Mouse (Mus musculus): ENCODE results near the gene Slc38a2.

- no peak for TF ChIP-seq CTCF (IDR thresholded peaks at IDR 0.05; ENCODE audit: low read depth, low read length)
- TF ChIP-seq POLR2A (IDR thresholded peaks at IDR 0.05; ENCODE audit: insufficient read depth, low read length) = no peak
Measured at GRCm38 (mm10) chr15:96638173-96638572, 61.4 kb downstream of the Slc38a2 start.
